Mouse (Mus musculus) B cell, adult (primary cell): Measurements from ENCODE around the gene Rpa2. TPM values are rescaled to one million over a fixed set of nuclear protein-coding genes. Genes with fewer than 3 reads are reported as not detected.

Source experiments
- total RNA-seq: library from RNA; stranded (reverse); gene quantifications from 4 replicates; pipeline ENCODE4 v1.2.4, GENCODE M21; 2023; ENCODE audit not compliant: inconsistent age

The Rpa2 gene
- total RNA-seq, result 44.5 to 47.5 TPM (median 45.6 TPM) in 4 replicates

GRCm38 (mm10) chr4:132767914-132768876 is at the start of gene Rpa2:
Gene Rpa2, plus strand, starts transcription at chr4:132768332.

GRCm38 (mm10) chr4:132732148-132732684 is 35.9 kb upstream of the Rpa2 start, which contains the start of gene Xkr8:
Gene Xkr8, minus strand, starts transcription at chr4:132732546.

GRCm38 (mm10) chr4:132756974-132757373 is 11.2 kb upstream of the Rpa2 start, which contains the start of gene Smpdl3b:
Gene Smpdl3b, minus strand, starts transcription at chr4:132757252.

GRCm38 (mm10) chr4:132796196-132796886 is 28.2 kb downstream of the Rpa2 start, which contains the start of gene Themis2:
Gene Themis2, minus strand, starts transcription at chr4:132796387.

Other genes starting within 250 kb of the Rpa2 start
- gene Atpif1, start 234.7 kb upstream of the Rpa2 start, total RNA-seq, result 49.7 to 66.6 TPM (median 61.8 TPM) in 4 replicates
- gene Dnajc8, start 232.8 kb upstream of the Rpa2 start, total RNA-seq, result 95.0 to 109 TPM (median 108 TPM) in 4 replicates
- 1.00 to 1.3 TPM (median 1.2 TPM) in 4 replicates for gene Ptafr, start 204.3 kb upstream of the Rpa2 start, total RNA-seq
- 38.9 to 43.7 TPM (median 41.4 TPM) in 4 replicates for gene Eya3, start 129.3 kb upstream of the Rpa2 start, total RNA-seq
- gene Xkr8, start 35.8 kb upstream of the Rpa2 start, total RNA-seq, result 1.0 to 1.8 TPM (median 1.4 TPM) in 4 replicates
- not detected in 4 replicates for gene Smpdl3b, start 11.1 kb upstream of the Rpa2 start, total RNA-seq
- 128 to 135 TPM (median 131 TPM) in 4 replicates for gene Themis2, start 28.1 kb downstream of the Rpa2 start, total RNA-seq
- gene Ppp1r8, start 74.8 kb downstream of the Rpa2 start, total RNA-seq, result 40.3 to 46.8 TPM (median 43.3 TPM) in 4 replicates
- 18.6 to 23.1 TPM (median 20.2 TPM) in 4 replicates for gene Stx12, start 116.2 kb downstream of the Rpa2 start, total RNA-seq
- 39.7 to 54.8 TPM (median 45.5 TPM) in 4 replicates for gene Fam76a, start 154.2 kb downstream of the Rpa2 start, total RNA-seq
- gene Fgr, start 205.8 kb downstream of the Rpa2 start, total RNA-seq, result 29.1 to 35.3 TPM (median 33.7 TPM) in 4 replicates
- 67.0 to 73.4 TPM (median 70.2 TPM) in 4 replicates for gene Ahdc1, start 242.9 kb downstream of the Rpa2 start, total RNA-seq